Mouse (Mus musculus): ENCODE measurements around the gene Dock11. TPM values are rescaled to one million over a fixed set of nuclear protein-coding genes. Genes with fewer than 3 reads are reported as not detected.

Gene Dock11
- polyA plus RNA-seq, 1 experiment from 2014 or later, result 9.7 TPM

- H3K9me3 ChIP-seq (ENCODE audit: control insufficient read depth, low read length), result no peaks in the 10 kb centered on the region
- H3K9ac ChIP-seq (ENCODE audit: low read length), result no peak overlapping the region
- no peak for ATAC-seq (ENCODE audit: insufficient number of reproducible peaks, insufficient read depth, low FRiP score, low read depth)
- no peak overlapping the region for H3K4me2 ChIP-seq (ENCODE audit: low read length)
- WGBS, result 66% methylated on average over 4 of the region's 4 CpGs
- no peaks in the 10 kb centered on the region for H3K4me1 ChIP-seq (ENCODE audit: control insufficient read depth in 2 of 2, insufficient read depth in 2 of 2, low read length in 2 of 2)
- H3K36me3 ChIP-seq (ENCODE audit: control insufficient read depth, insufficient read depth, low read length), result no peaks in the 10 kb centered on the region
- no peak overlapping the region for H3K27ac ChIP-seq (replicated peaks in 1 of 2; ENCODE audit: control insufficient read depth in 1 of 2, insufficient read depth in 1 of 2, low read depth in 2 of 2, low read length in 2 of 2)
- H3K4me3 ChIP-seq (ENCODE audit: control insufficient read depth in 1 of 2, insufficient read depth in 1 of 2, low read depth in 1 of 2, low read length in 2 of 2), result no peak overlapping the region
- no peaks in the 10 kb centered on the region for H3K27me3 ChIP-seq (ENCODE audit: control insufficient read depth, insufficient read depth, low read length)
Observed at GRCm38 (mm10) chrX:35952521-35953095, 64.0 kb downstream of the Dock11 start.

- H3K9ac ChIP-seq (ENCODE audit: low read length), result no peak overlapping the region
- H3K4me2 ChIP-seq (ENCODE audit: low read length), result no peak overlapping the region
- no peak for ATAC-seq (ENCODE audit: insufficient number of reproducible peaks, insufficient read depth, low FRiP score, low read depth)
- no peaks in the 10 kb centered on the region for H3K36me3 ChIP-seq (ENCODE audit: control insufficient read depth, insufficient read depth, low read length)
- H3K9me3 ChIP-seq (ENCODE audit: control insufficient read depth, low read length), result no peaks in the 10 kb centered on the region
- H3K27ac ChIP-seq (replicated peaks in 1 of 2; ENCODE audit: control insufficient read depth in 1 of 2, insufficient read depth in 1 of 2, low read depth in 2 of 2, low read length in 2 of 2), result no peak overlapping the region
- no peaks in the 10 kb centered on the region for H3K4me1 ChIP-seq (ENCODE audit: control insufficient read depth in 2 of 2, insufficient read depth in 2 of 2, low read length in 2 of 2)
- no peak overlapping the region for H3K4me3 ChIP-seq (ENCODE audit: control insufficient read depth in 1 of 2, insufficient read depth in 1 of 2, low read depth in 1 of 2, low read length in 2 of 2)
- no peaks in the 10 kb centered on the region for H3K27me3 ChIP-seq (ENCODE audit: control insufficient read depth, insufficient read depth, low read length)
Observed at GRCm38 (mm10) chrX:35956236-35956635, 67.6 kb downstream of the Dock11 start.

GRCm38 (mm10) chrX:35963087-35963486 is 74.5 kb downstream of the Dock11 start:
- no peak for ATAC-seq (ENCODE audit: insufficient number of reproducible peaks, insufficient read depth, low FRiP score, low read depth)

GRCm38 (mm10) chrX:35969276-35969675 is 80.6 kb downstream of the Dock11 start:
- WGBS, result 95% methylated on average over 1 of the region's 1 CpGs
- Histone ChIP-seq H3K9ac (ENCODE audit: low read length) (no peak overlapping the region), H3K4me1 (ENCODE audit: control insufficient read depth in 2 of 2, insufficient read depth in 2 of 2, low read length in 2 of 2) (no peaks in the 10 kb centered on the region), H3K4me3 (ENCODE audit: control insufficient read depth in 1 of 2, insufficient read depth in 1 of 2, low read depth in 1 of 2, low read length in 2 of 2) (no peak overlapping the region), H3K4me2 (ENCODE audit: low read length) (no peak overlapping the region), H3K9me3 (ENCODE audit: control insufficient read depth, low read length) (no peaks in the 10 kb centered on the region), H3K27ac (replicated peaks in 1 of 2; ENCODE audit: control insufficient read depth in 1 of 2, insufficient read depth in 1 of 2, low read depth in 2 of 2, low read length in 2 of 2) (no peak overlapping the region), H3K27me3 (ENCODE audit: control insufficient read depth, insufficient read depth, low read length) (no peaks in the 10 kb centered on the region), H3K36me3 (ENCODE audit: control insufficient read depth, insufficient read depth, low read length) (no peaks in the 10 kb centered on the region)
- ATAC-seq (ENCODE audit: insufficient number of reproducible peaks, insufficient read depth, low FRiP score, low read depth), result no peak

More at GRCm38 (mm10) chrX:35963087-35963486, 74.5 kb downstream of the Dock11 start:
- Histone ChIP-seq H3K4me2 (ENCODE audit: low read length) (no peak overlapping the region), H3K27me3 (ENCODE audit: control insufficient read depth, insufficient read depth, low read length) (no peaks in the 10 kb centered on the region), H3K9ac (ENCODE audit: low read length) (no peak overlapping the region), H3K9me3 (ENCODE audit: control insufficient read depth, low read length) (no peaks in the 10 kb centered on the region), H3K27ac (replicated peaks in 1 of 2; ENCODE audit: control insufficient read depth in 1 of 2, insufficient read depth in 1 of 2, low read depth in 2 of 2, low read length in 2 of 2) (no peak overlapping the region), H3K36me3 (ENCODE audit: control insufficient read depth, insufficient read depth, low read length) (no peaks in the 10 kb centered on the region), H3K4me1 (ENCODE audit: control insufficient read depth in 2 of 2, insufficient read depth in 2 of 2, low read length in 2 of 2) (no peaks in the 10 kb centered on the region), H3K4me3 (ENCODE audit: control insufficient read depth in 1 of 2, insufficient read depth in 1 of 2, low read depth in 1 of 2, low read length in 2 of 2) (no peak overlapping the region)
- 57% methylated on average over 6 of the region's 6 CpGs for WGBS

- Histone ChIP-seq H3K4me3 (ENCODE audit: control insufficient read depth in 1 of 2, insufficient read depth in 1 of 2, low read depth in 1 of 2, low read length in 2 of 2) (no peak overlapping the region), H3K9ac (ENCODE audit: low read length) (no peak overlapping the region), H3K9me3 (ENCODE audit: control insufficient read depth, low read length) (no peaks in the 10 kb centered on the region), H3K36me3 (ENCODE audit: control insufficient read depth, insufficient read depth, low read length) (no peaks in the 10 kb centered on the region), H3K27ac (replicated peaks in 1 of 2; ENCODE audit: control insufficient read depth in 1 of 2, insufficient read depth in 1 of 2, low read depth in 2 of 2, low read length in 2 of 2) (no peak overlapping the region), H3K4me2 (ENCODE audit: low read length) (no peak overlapping the region), H3K27me3 (ENCODE audit: control insufficient read depth, insufficient read depth, low read length) (no peaks in the 10 kb centered on the region), H3K4me1 (ENCODE audit: control insufficient read depth in 2 of 2, insufficient read depth in 2 of 2, low read length in 2 of 2) (no peaks in the 10 kb centered on the region)
- WGBS, result 48% methylated on average over 5 of the region's 5 CpGs
- ATAC-seq (ENCODE audit: insufficient number of reproducible peaks, insufficient read depth, low FRiP score, low read depth), result no peak
Observed at GRCm38 (mm10) chrX:35976657-35977056, 88.0 kb downstream of the Dock11 start.

GRCm38 (mm10) chrX:35987981-35988380 is 99.3 kb downstream of the Dock11 start:
- 79% methylated on average over 1 of the region's 1 CpGs for WGBS
- H3K4me2 ChIP-seq (ENCODE audit: low read length), result no peak overlapping the region
- H3K9ac ChIP-seq (ENCODE audit: low read length), result no peak overlapping the region
- no peaks in the 10 kb centered on the region for H3K9me3 ChIP-seq (ENCODE audit: control insufficient read depth, low read length)
- H3K27ac ChIP-seq (replicated peaks in 1 of 2; ENCODE audit: control insufficient read depth in 1 of 2, insufficient read depth in 1 of 2, low read depth in 2 of 2, low read length in 2 of 2), result no peak overlapping the region
- H3K36me3 ChIP-seq (ENCODE audit: control insufficient read depth, insufficient read depth, low read length), result no peaks in the 10 kb centered on the region
- no peak overlapping the region for H3K4me3 ChIP-seq (ENCODE audit: control insufficient read depth in 1 of 2, insufficient read depth in 1 of 2, low read depth in 1 of 2, low read length in 2 of 2)
- no peaks in the 10 kb centered on the region for H3K4me1 ChIP-seq (ENCODE audit: control insufficient read depth in 2 of 2, insufficient read depth in 2 of 2, low read length in 2 of 2)
- ATAC-seq (ENCODE audit: insufficient number of reproducible peaks, insufficient read depth, low FRiP score, low read depth), result no peak
- H3K27me3 ChIP-seq (ENCODE audit: control insufficient read depth, insufficient read depth, low read length), result no peaks in the 10 kb centered on the region

- Histone ChIP-seq H3K9me3 (ENCODE audit: control insufficient read depth, low read length) (no peaks in the 10 kb centered on the region), H3K4me3 (ENCODE audit: control insufficient read depth in 1 of 2, insufficient read depth in 1 of 2, low read depth in 1 of 2, low read length in 2 of 2) (no peak overlapping the region), H3K27me3 (ENCODE audit: control insufficient read depth, insufficient read depth, low read length) (no peaks in the 10 kb centered on the region), H3K4me1 (ENCODE audit: control insufficient read depth in 2 of 2, insufficient read depth in 2 of 2, low read length in 2 of 2) (no peaks in the 10 kb centered on the region), H3K27ac (replicated peaks in 1 of 2; ENCODE audit: control insufficient read depth in 1 of 2, insufficient read depth in 1 of 2, low read depth in 2 of 2, low read length in 2 of 2) (no peak overlapping the region), H3K36me3 (ENCODE audit: control insufficient read depth, insufficient read depth, low read length) (no peaks in the 10 kb centered on the region), H3K4me2 (ENCODE audit: low read length) (no peak overlapping the region), H3K9ac (ENCODE audit: low read length) (no peak overlapping the region)
- no peak for ATAC-seq (ENCODE audit: insufficient number of reproducible peaks, insufficient read depth, low FRiP score, low read depth)
- WGBS, result 72% methylated on average over 5 of the region's 5 CpGs
Observed at GRCm38 (mm10) chrX:35990508-35991095, 102.0 kb downstream of the Dock11 start.

- Histone ChIP-seq H3K27ac (replicated peaks in 1 of 2; ENCODE audit: control insufficient read depth in 1 of 2, insufficient read depth in 1 of 2, low read depth in 2 of 2, low read length in 2 of 2) (no peak overlapping the region), H3K27me3 (ENCODE audit: control insufficient read depth, insufficient read depth, low read length) (no peaks in the 10 kb centered on the region), H3K9ac (ENCODE audit: low read length) (no peak overlapping the region), H3K9me3 (ENCODE audit: control insufficient read depth, low read length) (no peaks in the 10 kb centered on the region), H3K36me3 (ENCODE audit: control insufficient read depth, insufficient read depth, low read length) (no peaks in the 10 kb centered on the region), H3K4me2 (ENCODE audit: low read length) (no peak overlapping the region), H3K4me3 (ENCODE audit: control insufficient read depth in 1 of 2, insufficient read depth in 1 of 2, low read depth in 1 of 2, low read length in 2 of 2) (no peak overlapping the region), H3K4me1 (ENCODE audit: control insufficient read depth in 2 of 2, insufficient read depth in 2 of 2, low read length in 2 of 2) (no peaks in the 10 kb centered on the region)
- WGBS, result 68% methylated on average over 6 of the region's 6 CpGs
- ATAC-seq (ENCODE audit: insufficient number of reproducible peaks, insufficient read depth, low FRiP score, low read depth), result no peak
Observed at GRCm38 (mm10) chrX:35994226-35994625, 105.6 kb downstream of the Dock11 start.
